Mouse (Mus musculus) gastrocnemius, postnatal 4 days (tissue): ENCODE data around the gene Gm20388. TPM values are rescaled to one million over a fixed set of nuclear protein-coding genes. Genes with fewer than 3 reads are reported as not detected.

Source experiments
- DNase-seq, 2 experiments: peaks; one replicate each; pipeline ENCODE4 v3.0.0; 2021 to 2022; ENCODE audit warnings: low spot score in 2 of 2, mixed read lengths in 2 of 2
- total RNA-seq, 2 experiments: library from RNA; stranded (reverse); gene quantifications; 2 replicates each; pipeline ENCODE4 v1.2.3; 2021

The Gm20388 gene
- total RNA-seq, 2 experiments from 2014 or later, result 12.8 to 22.8 TPM

DNA sequence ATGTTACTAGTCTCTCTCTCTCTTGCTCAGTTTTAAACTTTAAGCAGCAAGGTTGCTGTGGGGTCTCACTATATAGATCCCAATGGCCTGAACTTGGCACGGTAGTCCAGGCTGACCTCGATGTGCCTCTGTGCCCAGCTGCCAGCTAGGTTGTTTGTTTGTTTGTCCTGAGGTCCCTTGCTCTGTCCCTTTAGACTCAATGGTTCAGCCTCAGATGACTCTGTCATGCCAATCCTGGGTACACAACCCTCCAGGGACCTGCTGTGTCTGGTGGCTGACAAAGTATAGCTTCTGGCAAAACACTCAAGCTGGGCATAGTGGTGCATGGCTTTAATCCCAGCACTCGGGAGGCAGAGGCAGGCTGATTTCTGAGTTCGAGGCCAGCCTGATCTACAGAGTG lies 337.8 kb downstream of the Gm20388 start:
- no peak for DNase-seq

DNA sequence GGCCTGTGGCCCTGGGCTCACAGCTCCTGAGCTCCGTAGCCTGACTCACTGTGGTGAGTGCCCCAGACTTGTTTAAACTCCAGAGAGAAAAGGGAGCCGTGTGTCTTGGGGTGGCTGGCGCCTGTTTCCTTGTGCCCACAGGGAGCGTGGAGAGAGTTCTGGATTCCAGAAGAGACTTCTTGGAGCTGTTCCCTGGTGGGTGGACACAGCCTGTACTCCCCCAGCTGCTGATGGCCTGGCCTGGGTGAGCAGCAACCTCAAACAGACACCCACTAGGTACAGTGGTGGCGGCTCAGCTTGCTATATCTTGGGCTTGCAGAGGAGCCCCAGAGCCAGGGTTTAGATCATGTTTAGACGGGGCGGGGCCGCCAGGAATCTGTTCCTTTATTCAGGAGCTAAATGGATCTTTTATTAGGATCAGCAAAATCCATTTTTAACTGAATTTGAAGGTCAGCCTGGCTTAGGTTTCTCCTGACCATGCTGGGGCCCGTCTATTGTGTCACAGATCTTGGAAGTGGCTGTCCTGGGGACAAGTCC lies 339.2 kb downstream of the Gm20388 start:
- DNase-seq, result no peak

DNA sequence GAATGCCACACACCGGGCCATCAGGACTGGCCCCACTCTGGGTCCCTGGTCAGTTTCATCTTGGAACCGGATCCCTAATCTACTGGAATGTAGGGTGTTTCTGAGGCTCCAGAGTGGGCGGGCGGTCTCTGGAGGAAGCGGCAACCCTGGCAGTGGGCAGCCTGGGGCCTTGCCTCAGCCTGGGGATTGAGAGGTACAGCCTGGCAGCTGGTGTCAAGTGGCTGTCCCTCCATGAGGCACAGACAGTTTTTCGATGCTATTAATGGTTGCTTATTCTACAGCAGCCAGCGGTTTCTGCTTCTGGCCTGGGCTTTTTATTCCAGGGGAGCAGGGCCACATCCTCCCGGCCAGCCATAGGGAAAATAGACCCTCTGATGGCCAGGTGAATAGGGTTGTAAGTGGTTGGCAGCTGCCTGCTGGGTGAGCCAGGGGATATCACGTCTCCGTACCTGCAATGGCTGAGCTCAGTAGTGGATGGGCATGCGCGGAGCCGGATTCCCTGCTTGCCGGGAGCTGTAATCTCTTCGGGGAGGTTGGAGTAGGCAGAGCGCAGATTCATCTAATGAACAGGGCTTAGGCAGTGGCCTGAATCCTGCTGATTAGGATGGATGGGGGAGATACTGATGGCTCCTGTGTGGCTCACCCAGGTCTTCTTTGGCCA lies 340.2 kb downstream of the Gm20388 start:
- DNase-seq, result no peak

DNA sequence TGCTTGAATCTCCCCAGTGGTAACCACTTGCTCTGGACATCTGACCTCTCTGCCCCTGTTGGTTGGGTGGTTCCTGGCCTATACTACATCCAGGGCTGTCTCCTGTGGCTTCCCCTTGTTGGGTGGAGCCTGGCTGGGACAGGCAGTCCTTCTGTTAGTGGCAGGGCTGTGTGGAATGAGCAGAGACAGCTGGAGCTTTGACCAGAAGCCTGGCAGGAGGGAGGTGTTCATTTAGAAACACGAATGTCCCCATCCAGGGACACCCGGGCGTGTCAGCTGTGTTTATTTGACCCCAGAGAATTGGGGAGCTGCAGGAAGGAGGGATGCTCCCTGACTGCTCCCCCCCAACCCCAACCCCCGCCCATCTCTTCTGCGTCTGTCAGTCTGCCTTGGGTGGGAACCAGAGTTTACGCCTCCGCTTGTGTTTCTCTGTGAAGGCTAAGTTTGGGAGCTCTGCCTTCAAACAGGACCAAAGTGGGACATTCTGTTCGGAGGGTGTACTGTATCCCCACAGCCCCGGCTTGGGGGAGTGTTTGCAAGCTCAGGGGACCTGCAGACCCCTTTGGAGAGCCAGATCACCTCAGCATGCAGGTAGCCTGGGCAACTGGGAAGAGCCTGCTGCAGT lies 340.9 kb downstream of the Gm20388 start:
- no peak for DNase-seq

DNA sequence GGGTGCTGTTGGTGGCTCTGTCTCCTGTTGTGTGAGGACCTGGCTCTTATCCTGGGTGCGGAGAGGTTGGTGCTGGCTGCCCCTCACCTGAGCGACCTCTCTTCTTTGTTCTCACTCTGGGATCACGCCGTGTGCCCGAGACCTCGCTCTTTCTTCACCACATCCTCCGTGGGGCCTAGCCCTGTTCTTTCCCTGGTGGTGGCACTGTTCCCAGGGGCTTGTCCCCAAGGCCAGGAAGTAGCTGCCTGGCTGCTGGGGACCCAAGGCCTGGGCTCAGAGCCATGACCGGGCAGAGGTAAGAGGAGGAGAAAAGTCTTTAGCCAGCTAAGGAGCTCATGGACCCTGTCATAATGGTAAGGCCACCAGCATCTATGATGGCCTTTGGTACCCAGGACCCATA lies 343.0 kb downstream of the Gm20388 start:
- no peak for DNase-seq

DNA sequence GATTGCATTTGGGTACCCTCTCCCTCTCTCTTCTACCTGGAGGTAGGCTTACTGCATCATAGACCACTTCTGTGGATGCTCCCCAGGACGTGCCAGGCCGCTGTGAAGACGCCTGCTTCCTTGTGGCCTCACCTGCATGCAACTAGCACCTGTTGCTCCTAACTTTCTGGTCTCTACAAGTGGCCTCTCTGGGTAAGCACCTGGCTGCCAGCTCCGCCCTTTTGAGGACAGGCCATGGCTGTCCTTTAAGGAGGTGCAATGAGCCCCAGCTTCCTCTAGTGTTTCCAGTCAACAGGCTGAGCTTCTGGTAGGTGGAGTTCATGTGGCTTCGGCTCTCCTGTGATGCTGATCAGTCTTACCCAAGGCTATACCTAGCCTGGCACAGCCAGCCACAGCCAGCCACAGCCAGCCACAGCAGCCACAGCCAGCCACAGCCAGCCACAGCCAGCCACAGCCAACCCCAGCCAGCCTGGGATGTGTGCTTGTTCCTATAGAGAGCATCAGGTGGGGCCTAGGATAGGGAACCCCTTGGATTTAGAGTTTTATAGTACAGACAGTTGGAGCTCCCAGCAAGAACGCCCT lies 344.9 kb downstream of the Gm20388 start:
- DNase-seq, result no peak

DNA sequence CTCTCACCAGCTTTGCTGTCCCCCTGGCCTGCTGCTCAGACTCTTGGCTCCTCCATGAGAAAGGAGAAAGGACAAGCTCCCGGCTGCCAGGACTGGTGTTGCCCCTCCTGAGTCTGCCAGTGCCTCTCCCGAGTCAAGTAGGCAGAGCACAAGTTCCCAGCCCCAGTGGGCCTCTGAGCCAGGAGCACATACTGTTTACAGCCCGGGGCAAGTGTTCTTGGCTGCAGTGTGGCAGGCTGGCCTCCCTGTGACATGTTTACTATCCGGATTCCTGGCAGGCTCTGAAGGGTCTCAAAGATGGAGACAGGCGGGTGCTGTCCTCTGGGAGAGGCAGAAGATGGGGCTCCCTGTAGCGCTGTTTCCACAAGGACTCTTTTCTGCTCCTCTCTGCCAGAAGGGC lies 346.3 kb downstream of the Gm20388 start:
- no peak for DNase-seq

DNA sequence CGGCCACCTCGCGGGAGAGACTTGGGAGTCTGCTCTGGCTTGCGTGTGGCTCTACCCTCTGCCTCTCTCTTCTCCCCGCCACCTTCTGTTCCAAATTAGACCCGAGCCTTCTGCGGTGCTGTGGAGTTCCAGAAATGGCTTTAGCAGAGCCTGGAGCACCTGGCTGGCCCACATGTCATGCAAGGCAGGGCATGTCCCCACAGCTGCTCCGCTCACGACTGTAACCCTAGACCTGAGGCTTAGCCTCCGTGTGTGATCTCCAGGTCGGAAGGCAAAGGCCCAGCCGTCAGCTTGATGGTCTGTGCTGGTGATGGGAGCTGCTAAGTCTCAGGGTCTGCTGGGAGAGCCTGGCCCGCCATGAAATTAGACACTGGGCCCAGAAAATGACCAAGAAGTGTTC lies 348.6 kb downstream of the Gm20388 start:
- DNase-seq, result no peak

DNA sequence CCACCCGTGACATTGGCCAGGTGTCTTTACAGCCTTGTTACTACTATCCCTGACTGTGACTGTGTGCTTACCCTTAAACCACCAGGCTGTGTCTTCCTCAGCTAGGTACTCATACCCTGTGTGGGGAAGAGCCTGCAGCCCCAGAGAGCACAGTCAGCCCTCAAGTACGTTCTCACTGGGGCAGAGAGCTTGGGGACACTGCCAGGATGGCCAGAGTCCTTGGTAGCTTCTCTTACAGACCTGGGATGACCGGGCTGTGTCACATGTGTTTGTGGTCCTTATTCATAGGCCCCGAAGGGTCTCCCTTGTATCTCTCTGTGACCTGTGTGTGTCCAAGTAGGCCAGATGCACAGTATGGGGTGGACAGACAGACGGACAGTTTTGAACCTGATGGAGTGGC lies 350.0 kb downstream of the Gm20388 start:
- DNase-seq, result no peak

DNA sequence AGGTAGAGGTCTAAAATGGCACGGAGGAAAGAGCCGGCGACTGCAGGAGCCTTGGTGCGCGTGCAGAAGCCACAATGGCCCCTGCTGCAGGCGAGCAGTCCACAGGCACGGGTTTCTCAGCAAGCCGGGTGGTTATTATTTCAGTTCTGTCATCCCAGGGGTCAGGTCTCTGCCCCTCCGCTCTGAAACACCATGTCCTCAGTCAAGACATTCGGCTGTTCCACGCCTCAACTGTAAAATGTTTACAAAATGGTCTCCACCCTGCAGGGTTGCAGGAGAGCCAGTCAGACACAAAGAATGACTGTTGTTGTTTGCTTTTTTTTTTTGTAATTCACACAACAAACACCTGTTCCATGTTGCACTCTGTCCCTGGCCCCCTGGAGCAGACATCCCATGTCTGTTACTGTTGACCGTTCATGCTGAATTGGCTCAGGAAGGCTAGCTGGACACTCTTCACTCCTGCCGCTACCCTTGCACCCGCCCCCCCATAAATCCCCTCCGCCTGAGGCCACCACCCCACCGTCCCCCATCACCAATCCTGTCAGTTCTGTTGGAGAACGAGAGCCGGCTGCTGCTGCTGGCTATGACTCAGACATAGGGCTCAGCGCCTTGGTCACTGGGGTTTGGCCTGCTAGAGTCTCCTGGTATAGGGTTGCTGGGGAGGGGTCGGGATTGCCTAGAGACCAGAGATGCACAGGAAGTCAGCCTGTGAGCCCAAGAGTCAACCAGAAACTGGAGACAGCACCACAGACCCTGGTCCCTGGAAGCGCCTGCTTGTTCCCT lies 350.9 kb downstream of the Gm20388 start:
- DNase-seq, result no peak

DNA sequence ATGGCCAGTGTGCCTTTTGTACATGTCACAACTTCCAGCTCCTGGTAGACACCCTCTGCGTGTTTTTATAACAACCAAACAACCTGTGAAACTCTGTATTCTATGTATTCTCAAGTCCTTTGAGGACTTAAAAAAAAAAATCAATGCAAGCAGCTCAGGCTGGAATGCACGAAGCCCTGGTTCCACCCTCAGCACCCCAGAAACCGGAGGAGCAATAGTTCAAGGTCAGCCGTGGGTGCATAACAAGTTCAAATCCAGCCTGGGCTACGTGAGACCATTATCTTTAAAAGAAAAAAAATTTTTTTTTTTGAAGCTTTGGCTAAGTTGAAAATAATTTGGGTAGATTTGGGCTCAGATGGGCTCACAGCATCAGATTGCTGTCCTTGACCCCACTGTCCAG lies 353.2 kb downstream of the Gm20388 start:
- no peak for DNase-seq

DNA sequence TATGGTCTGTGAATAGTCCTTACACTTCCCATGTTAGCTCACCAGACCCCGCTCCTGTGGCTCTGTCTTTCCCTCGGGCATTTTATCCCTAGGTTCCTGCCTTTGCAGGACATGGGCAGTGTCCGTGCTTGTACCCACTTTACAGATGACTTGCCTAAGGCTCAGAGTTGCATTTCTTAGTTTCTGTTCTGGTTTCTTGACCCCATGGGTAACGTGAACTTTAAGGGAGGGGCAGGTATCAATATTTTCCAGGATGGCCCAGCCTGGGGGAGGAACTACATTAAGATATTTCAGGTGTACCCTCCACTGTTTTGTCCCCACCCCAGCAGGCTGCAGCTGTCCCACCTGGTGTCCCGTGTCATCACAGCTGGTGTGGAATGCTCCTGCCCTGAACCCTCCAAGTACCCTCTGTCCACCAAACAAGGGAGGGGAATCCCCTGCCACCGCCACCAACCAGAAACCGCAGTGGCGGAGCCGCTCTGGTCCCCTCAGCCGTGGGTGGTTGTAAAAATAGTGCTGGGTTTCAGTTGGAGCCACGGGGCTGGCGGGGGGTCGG lies 353.8 kb downstream of the Gm20388 start:
- DNase-seq, result no peak

DNA sequence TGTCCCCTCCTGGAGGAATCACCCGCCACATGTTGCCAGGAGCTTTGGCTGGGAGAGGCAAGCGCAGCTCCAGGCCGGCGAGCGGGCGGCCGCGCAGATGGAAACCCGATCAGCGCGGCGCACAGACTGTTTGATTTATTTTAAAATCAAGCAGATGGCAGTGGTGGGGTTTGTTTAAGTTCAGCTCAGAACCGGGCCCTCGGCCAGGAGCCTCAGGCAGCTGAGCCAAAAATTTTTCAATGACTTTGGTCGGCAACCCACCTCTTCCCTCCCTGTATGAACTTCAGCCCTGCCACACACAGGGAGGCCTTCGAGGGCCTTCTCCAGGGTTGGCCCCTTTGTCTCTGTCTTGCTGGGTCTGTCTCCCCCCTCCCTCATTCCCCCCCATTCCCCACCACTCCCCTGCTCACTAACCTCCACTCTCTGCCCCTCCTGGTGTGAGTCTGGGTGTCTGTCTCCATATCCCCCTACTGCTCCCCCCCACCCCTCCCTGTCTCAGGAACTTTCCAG lies 354.4 kb downstream of the Gm20388 start:
- DNase-seq, result peak; percentile 60 to 84

DNA sequence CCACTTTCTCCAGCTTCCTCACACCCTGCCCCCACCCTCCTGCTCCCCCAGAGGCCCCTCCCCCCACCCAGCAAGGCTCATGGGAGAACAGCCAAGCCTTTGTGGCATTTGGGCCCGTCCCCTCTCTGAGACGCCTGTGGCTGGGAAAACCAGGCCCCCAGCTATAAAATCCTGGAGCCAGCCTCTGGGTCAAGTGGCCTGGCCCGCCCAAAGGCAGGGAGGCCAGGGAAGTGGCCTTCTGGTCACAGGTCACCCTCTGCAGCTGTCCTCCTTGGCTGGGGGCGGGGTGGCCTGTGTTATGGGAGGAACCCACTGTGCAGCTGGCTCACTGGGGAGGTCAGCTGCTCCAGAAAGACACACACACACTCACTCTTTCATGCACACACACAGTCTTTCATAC lies 354.8 kb downstream of the Gm20388 start:
- DNase-seq, result peak; percentile 69 to 89

DNA sequence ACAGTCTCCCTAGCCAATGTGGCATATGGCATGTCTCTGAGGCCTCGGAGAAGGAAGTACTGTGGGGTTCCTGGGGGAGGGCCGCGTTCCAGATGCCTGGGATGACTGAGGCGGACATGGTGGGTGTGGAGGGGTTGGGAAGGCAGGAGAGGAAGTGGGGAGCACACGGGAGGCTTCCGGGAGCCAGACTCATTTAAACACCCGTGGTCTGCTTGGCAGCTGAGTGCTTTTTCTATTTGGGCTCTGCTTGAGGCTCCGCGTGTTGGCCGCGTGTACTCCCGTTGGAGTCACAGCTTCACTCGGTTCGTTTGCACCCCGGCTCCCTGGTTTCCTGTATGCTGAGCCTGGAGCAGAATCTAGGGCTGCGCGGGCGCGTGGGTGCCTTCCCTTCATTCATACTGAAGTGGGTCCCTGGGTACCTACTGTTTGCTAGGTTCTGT lies 357.9 kb downstream of the Gm20388 start:
- DNase-seq, result no peak

DNA sequence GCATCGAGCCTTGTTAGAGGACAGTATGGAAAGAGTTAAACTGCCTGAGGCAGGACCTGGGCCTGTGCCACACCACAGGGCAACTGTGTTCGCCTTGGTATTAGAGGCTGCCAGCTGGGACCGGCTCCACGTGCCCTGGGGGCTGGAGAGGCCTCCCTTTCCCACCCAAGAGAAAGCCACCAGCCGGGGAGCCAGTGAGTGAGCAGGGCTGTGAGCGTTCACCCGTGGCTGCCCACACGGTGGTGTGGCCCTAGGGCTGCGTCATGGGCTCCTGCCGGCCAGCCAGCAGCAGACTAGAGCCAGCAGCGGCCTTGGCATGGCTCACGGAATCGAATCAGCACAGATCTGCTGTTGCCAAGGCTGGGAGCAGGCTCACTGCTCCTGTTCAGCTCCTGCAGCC lies 359.8 kb downstream of the Gm20388 start:
- peak; percentile 54 to 75 for DNase-seq

DNA sequence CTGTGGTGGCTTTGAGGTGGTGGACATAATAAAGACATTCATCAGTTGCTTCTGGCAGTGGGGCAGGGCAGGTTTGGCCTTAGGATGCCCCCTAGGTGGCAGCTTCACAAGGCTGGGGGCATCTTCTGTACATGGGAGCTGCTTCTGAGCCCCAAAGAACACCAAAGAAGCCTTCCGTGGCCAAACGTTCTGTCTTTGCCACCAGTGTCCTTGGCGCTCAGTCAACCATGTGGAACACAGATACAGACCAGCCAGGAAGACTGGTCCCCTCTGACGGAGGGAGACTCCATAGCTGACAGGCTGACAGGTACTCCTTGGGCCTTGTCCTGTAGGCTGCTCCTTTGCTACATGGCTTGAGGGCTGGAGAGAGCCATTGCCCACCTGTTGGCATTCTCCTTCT lies 362.8 kb downstream of the Gm20388 start:
- no peak for DNase-seq

DNA sequence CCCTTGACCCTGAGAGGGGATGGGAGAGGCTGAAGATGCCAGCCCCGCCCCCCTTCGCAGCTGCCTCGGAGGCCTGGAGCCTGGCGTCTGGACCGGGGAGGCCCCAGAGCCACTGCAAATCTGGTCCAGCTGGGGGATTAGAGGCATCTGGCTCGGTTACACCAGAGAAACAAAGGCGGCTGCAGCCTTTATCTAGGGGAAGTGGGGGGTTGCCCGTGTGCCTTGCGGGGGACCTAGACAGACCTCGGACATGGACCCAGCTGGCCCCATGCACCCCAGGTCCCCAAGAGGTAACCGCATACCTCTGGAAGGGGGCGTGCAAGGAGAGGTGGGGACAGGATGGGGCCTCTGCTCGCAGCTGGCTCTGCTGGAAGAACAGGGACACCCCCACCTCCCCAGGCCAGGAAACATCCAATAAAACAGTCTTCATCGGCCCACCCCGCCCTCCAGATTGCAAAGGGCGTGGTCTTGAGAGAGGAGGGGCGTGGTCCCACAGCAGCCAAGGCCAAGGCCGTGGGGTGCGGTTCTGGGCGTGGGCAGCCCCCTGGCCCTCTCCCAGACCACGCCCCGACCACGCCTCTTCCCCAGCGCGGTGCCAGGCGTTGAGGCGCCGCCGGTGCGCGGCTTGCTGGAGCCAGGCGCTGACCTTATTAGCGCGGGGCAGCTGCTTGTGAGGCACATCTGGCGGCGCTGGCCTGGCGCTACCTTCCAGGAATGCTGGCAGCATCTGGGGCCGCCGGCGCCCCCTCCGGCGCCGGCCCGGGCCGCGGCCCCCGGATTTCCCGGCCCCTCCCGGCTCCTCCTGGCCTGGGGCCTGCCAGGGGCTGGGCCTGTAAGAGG lies 365.6 kb downstream of the Gm20388 start:
- DNase-seq, result peak; percentile 84 to 92

DNA sequence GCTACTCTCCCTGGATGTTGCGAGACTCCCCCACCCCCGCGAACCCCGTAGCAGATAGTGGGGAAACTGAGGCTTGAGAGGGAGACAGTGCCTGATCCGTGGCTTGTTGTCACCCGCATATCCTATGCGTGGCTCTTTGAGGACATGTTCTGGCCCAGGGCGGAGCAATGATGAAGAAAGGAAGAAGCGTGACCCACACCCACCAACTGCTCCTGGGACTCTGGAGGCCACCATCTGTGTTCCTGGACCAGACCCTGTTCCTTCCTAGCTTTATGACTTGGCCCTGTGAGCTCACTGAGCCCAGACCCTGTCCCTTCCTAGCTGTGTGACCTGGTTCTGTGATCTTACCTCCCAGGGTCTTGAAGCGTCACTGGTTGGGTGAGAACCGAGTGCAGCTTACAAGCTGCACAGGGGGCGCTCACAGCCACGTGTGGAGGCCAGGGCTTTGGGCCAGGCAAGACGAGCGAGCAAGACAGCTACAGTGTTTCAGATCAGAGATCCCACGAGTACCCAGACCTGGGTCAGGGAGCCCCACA lies 366.3 kb downstream of the Gm20388 start:
- DNase-seq, result peak in 1 of 2 experiments; percentile 63

DNA sequence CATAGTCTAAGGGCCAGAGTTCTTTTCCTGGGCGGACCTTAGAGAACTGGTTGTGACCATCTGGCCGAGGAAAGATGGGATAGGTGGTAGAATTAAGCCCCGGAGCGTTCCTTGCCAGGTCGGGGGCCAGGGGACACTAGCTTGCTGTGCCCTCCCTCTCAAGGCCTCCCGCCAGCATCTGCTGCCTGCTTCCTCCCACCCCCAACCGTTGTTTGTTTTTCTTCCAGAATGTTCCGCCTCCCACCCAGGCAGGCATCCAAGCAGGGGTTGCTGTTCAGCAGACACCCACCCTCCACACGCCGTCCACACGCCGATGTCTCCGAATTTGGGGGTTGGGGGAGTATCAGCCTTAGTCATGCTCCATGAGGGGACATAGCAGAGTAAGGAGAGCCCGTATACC lies 367.4 kb downstream of the Gm20388 start:
- DNase-seq, result no peak
